Comparison of ENCODE assay signal across 10 mouse cellular contexts in genomic region chr14:55024236-55024635, GRCm38 (mm10). TPM values are rescaled to one million over a fixed set of nuclear protein-coding genes. Genes with fewer than 3 reads are reported as not detected.
DNase-seq lines count a peak whose midpoint lies in the region; TF ChIP-seq lines count a peak whose summit lies in the region.
"Had no signal": no experiment of that assay in that cellular context is flagged by ENCODE, and none has a peak within 500 bp of the region (broad histone marks: within the 10 kb centered on the region; RNA-seq: fewer than 3 reads in every experiment).

No protein-coding gene starts in this region.

- peak; percentile 75 for TF ChIP-seq CTCF in gastrocnemius, adult 2 months (IDR thresholded peaks at IDR 0.05)
- TF ChIP-seq CTCF in small intestine, adult 2 months (IDR thresholded peaks at IDR 0.05; ENCODE audit: extremely low read depth, insufficient read length, insufficient replicate concordance, low read depth, low read length), result peak; percentile 65; the same call in 1 of the 2 replicates

- no peaks in the 10 kb centered on the region for H3K27me3 ChIP-seq in small intestine, adult 2 months (ENCODE audit: control insufficient read depth, insufficient read depth, low read length)
- H3K27me3 ChIP-seq: limb, embryonic 12.5 days had no signal

- H3K4me1 ChIP-seq in small intestine, adult 2 months (ENCODE audit: control insufficient read depth, insufficient read depth, insufficient read length, low read length), result no peaks in the 10 kb centered on the region

- no peak for TF ChIP-seq POLR2A in small intestine, adult 2 months (IDR thresholded peaks at IDR 0.05; ENCODE audit: low read depth, low read length)

- peak; percentile 57 for DNase-seq in gastrocnemius, adult 2 months
- DNase-seq in gastrocnemius, postnatal 25 days, result no peak
- peak; percentile 81 for DNase-seq in 416B (ENCODE audit: low read depth)
- peak; percentile 76 for DNase-seq in adrenal gland, postnatal 10 days
- peak; percentile 57 for DNase-seq in embryo, embryonic 9.5 days (ENCODE audit: extremely low spot score)
- peak; percentile 78 for DNase-seq in kidney, postnatal 10 days
- DNase-seq in lung, postnatal 10 days, result peak; percentile 74

- no peak overlapping the region for H3K4me3 ChIP-seq in gastrocnemius, adult 2 months
- no peak overlapping the region for H3K4me3 ChIP-seq in small intestine, adult 2 months (ENCODE audit: low read depth, low read length)
- H3K4me3 ChIP-seq: limb, embryonic 12.5 days had no signal

- 68% methylated on average over 7 of the region's 7 CpGs for WGBS in small intestine, adult 2 months

- intact Hi-C loops in gastrocnemius, adult 2 months (cut with DNase I), result loop anchor here (2.0 to 5.0 kb wide), 2 partner anchors 55 to 78 kb away; no protein-coding TSS in a partner anchor

- no peak overlapping the region for H3K27ac ChIP-seq in gastrocnemius, adult 2 months
- no peak overlapping the region for H3K27ac ChIP-seq in small intestine, adult 2 months (ENCODE audit: insufficient read depth, low read depth, low read length)
- H3K27ac ChIP-seq: limb, embryonic 12.5 days had no signal

- peaks cover 44% of the 10 kb centered on the region for H3K36me3 ChIP-seq in small intestine, adult 2 months (ENCODE audit: control insufficient read depth, insufficient read depth, low read length)

RNA-seq across cellular contexts. Expression of gene Ngdn, which starts 9.0 kb away (rescaled TPM):
- total RNA-seq in gastrocnemius, adult 2 months (2021), result 10 to 100 TPM; 18.1 to 19.9 TPM
- 10 to 100 TPM; 15.7 to 17.0 TPM for total RNA-seq in gastrocnemius, postnatal 25 days (2021)
- total RNA-seq in adrenal gland, postnatal 10 days (2021), result 10 to 100 TPM; 32.9 to 38.1 TPM
- 3.9 and 8.4 TPM in 2 replicates for polyA plus RNA-seq in small intestine, adult 2 months (2012; rRNA removed)

RNA-seq across cellular contexts. Expression of gene Myh7, which starts 29.8 kb away (rescaled TPM):
- 1,000 to 10,000 TPM in 1 of 2 experiments, 100 to 1,000 TPM in 1; 520 to 1,662 TPM for total RNA-seq in gastrocnemius, adult 2 months (2021)
- 1,000 to 10,000 TPM in 1 of 2 experiments, 100 to 1,000 TPM in 1; 192 to 1,011 TPM for total RNA-seq in gastrocnemius, postnatal 25 days (2021)
- 100 to 1,000 TPM in 1 of 2 experiments, 10 to 100 TPM in 1; 24.9 to 114 TPM for total RNA-seq in adrenal gland, postnatal 10 days (2021)
- polyA plus RNA-seq in small intestine, adult 2 months (2012; rRNA removed), result 0.10 and 0.18 TPM in 2 replicates

RNA-seq across cellular contexts. Expression of gene Gm17428, which starts 47.5 kb away (rescaled TPM):
- not detected for total RNA-seq in gastrocnemius, adult 2 months (2021)
- total RNA-seq in gastrocnemius, postnatal 25 days (2021), result not detected
- not detected for total RNA-seq in adrenal gland, postnatal 10 days (2021)
- not detected in 2 replicates for polyA plus RNA-seq in small intestine, adult 2 months (2012; rRNA removed)
- polyA plus RNA-seq: limb, embryonic 12.5 days; stomach, embryonic 16.5 days had no signal

RNA-seq across cellular contexts. Expression of gene Myh6, which starts 57.5 kb away (rescaled TPM):
- 100 to 1,000 TPM; 109 to 348 TPM for total RNA-seq in gastrocnemius, adult 2 months (2021)
- total RNA-seq in gastrocnemius, postnatal 25 days (2021), result 100 to 1,000 TPM in 1 of 2 experiments, 10 to 100 TPM in 1; 42.1 to 200 TPM
- total RNA-seq in adrenal gland, postnatal 10 days (2021), result 10 to 100 TPM in 1 of 2 experiments, 1 to 10 TPM in 1; 5.1 to 22.1 TPM
- 0.10 TPM in 1 of 2 replicates, not detected in the other for polyA plus RNA-seq in small intestine, adult 2 months (2012; rRNA removed)
